Mouse (Mus musculus) embryo, embryonic 9.5 days (tissue): ENCODE results near the gene Tes.
"Not testable (repeated sequence)": the region's sequence is repeated elsewhere in the genome, so short reads cannot be mapped to it uniquely, and the experiment has no call there.

Source experiments
- DNase-seq: peaks from one replicate; pipeline ENCODE4 v3.0.0-alpha.2; 2017; ENCODE audit errors: extremely low spot score

Tes gene

GRCm38 (mm10) chr6:17064936-17065790 is at the start of gene Tes:
Gene Tes, plus strand, starts transcription at chr6:17065149.
- DNase-seq, result peak; percentile 81

GRCm38 (mm10) chr6:17025886-17026285 is 39.1 kb upstream of the Tes start:
- no peak for DNase-seq

GRCm38 (mm10) chr6:17027572-17027971 is 37.4 kb upstream of the Tes start:
- peak; percentile 49 for DNase-seq

GRCm38 (mm10) chr6:17028809-17029208 is 36.1 kb upstream of the Tes start:
- no peak for DNase-seq

GRCm38 (mm10) chr6:17032231-17032728 is 32.7 kb upstream of the Tes start:
- DNase-seq, result no peak

- no peak for DNase-seq
These were observed 30.9 kb upstream of the Tes start for GRCm38 (mm10) chr6:17034095-17034494.

GRCm38 (mm10) chr6:17035228-17035627 is 29.7 kb upstream of the Tes start:
- DNase-seq, result no peak

GRCm38 (mm10) chr6:17051432-17052025 is 13.4 kb upstream of the Tes start:
- no peak for DNase-seq

- DNase-seq, result no peak
These were observed 11.8 kb upstream of the Tes start for GRCm38 (mm10) chr6:17053028-17053660.

- DNase-seq, result no peak
These were observed 10.2 kb upstream of the Tes start for GRCm38 (mm10) chr6:17054781-17055180.

GRCm38 (mm10) chr6:17055659-17056058 is 9.3 kb upstream of the Tes start:
- DNase-seq, result no peak

GRCm38 (mm10) chr6:17059501-17059900 is 5.4 kb upstream of the Tes start:
- DNase-seq, result no peak

GRCm38 (mm10) chr6:17060154-17060553 is 4.8 kb upstream of the Tes start:
- no peak for DNase-seq

- not testable (repeated sequence) for DNase-seq
These were observed 3.1 kb upstream of the Tes start for GRCm38 (mm10) chr6:17061826-17062225.

GRCm38 (mm10) chr6:17062366-17062765 is 2.6 kb upstream of the Tes start:
- DNase-seq, result no peak

GRCm38 (mm10) chr6:17065791-17066169 is 831 bp downstream of the Tes start:
- DNase-seq, result no peak

- DNase-seq, result no peak
These were observed 1.4 kb downstream of the Tes start for GRCm38 (mm10) chr6:17066211-17066940.

- no peak for DNase-seq
These were observed 7.0 kb downstream of the Tes start for GRCm38 (mm10) chr6:17071899-17072298.

- no peak for DNase-seq
These were observed 7.4 kb downstream of the Tes start for GRCm38 (mm10) chr6:17072338-17072737.

- DNase-seq, result no peak
These were observed 8.0 kb downstream of the Tes start for GRCm38 (mm10) chr6:17072763-17073484.

GRCm38 (mm10) chr6:17077270-17077669 is 12.3 kb downstream of the Tes start:
- DNase-seq, result no peak
